Mouse (Mus musculus): Measurements from ENCODE around the gene Plcl1. TPM values are rescaled to one million over a fixed set of nuclear protein-coding genes. Genes with fewer than 3 reads are reported as not detected.
"Not testable (repeated sequence)": the region's sequence is repeated elsewhere in the genome, so short reads cannot be mapped to it uniquely, and the experiment has no call there.

The Plcl1 gene
- polyA plus RNA-seq, 1 experiment from 2014 or later = 1.1 TPM

- Histone ChIP-seq H3K4me3 (ENCODE audit: low read length) (no peak overlapping the region), H3K9ac (ENCODE audit: low read length) (no peak overlapping the region), H3K9me3 (replicated peaks; ENCODE audit: control insufficient read depth, low read length) (no peaks in the 10 kb centered on the region), H3K36me3 (ENCODE audit: control insufficient read depth, insufficient read depth) (no peaks in the 10 kb centered on the region), H3K4me2 (ENCODE audit: low read depth, low read length) (no peak overlapping the region), H3K27me3 (ENCODE audit: control insufficient read depth, insufficient read depth, low read length) (no peaks in the 10 kb centered on the region), H3K4me1 (ENCODE audit: control insufficient read depth, insufficient read depth, low read length) (peaks cover 8% of the 10 kb centered on the region), H3K27ac (ENCODE audit: low read length) (no peak overlapping the region)
- no peak for ATAC-seq (replicated peaks; ENCODE audit: extremely low read depth, insufficient read depth, low FRiP score)
- 92% methylated on average over 2 of the region's 2 CpGs for WGBS
Observed at GRCm38 (mm10) chr1:55447661-55448060, 41.9 kb downstream of the Plcl1 start.

GRCm38 (mm10) chr1:55448104-55448503, 42.4 kb downstream of the Plcl1 start:
- H3K27ac ChIP-seq (ENCODE audit: low read length) = peak overlapping the region; percentile 59; the same call in 1 of the 2 replicates
- H3K4me1 ChIP-seq (ENCODE audit: control insufficient read depth, insufficient read depth, low read length) = peaks cover 8% of the 10 kb centered on the region
- no peaks in the 10 kb centered on the region for H3K27me3 ChIP-seq (ENCODE audit: control insufficient read depth, insufficient read depth, low read length)
- no peak overlapping the region for H3K4me2 ChIP-seq (ENCODE audit: low read depth, low read length)
- no peaks in the 10 kb centered on the region for H3K9me3 ChIP-seq (replicated peaks; ENCODE audit: control insufficient read depth, low read length)
- no peak for ATAC-seq (replicated peaks; ENCODE audit: extremely low read depth, insufficient read depth, low FRiP score)
- no peak overlapping the region for H3K4me3 ChIP-seq (ENCODE audit: low read length)
- no peak overlapping the region for H3K9ac ChIP-seq (ENCODE audit: low read length)
- no peaks in the 10 kb centered on the region for H3K36me3 ChIP-seq (ENCODE audit: control insufficient read depth, insufficient read depth)
- 75% methylated on average over 1 of the region's 1 CpGs for WGBS

GRCm38 (mm10) chr1:55449779-55450178, 44.1 kb downstream of the Plcl1 start:
- no peak overlapping the region for H3K9ac ChIP-seq (ENCODE audit: low read length)
- peaks cover 8% of the 10 kb centered on the region for H3K4me1 ChIP-seq (ENCODE audit: control insufficient read depth, insufficient read depth, low read length)
- H3K4me3 ChIP-seq (ENCODE audit: low read length) = no peak overlapping the region
- no peak overlapping the region for H3K4me2 ChIP-seq (ENCODE audit: low read depth, low read length)
- no peaks in the 10 kb centered on the region for H3K36me3 ChIP-seq (ENCODE audit: control insufficient read depth, insufficient read depth)
- WGBS = 82% methylated on average over 3 of the region's 3 CpGs
- no peak for ATAC-seq (replicated peaks; ENCODE audit: extremely low read depth, insufficient read depth, low FRiP score)
- no peak overlapping the region for H3K27ac ChIP-seq (ENCODE audit: low read length)
- no peaks in the 10 kb centered on the region for H3K27me3 ChIP-seq (ENCODE audit: control insufficient read depth, insufficient read depth, low read length)
- no peaks in the 10 kb centered on the region for H3K9me3 ChIP-seq (replicated peaks; ENCODE audit: control insufficient read depth, low read length)

GRCm38 (mm10) chr1:55454119-55454518, 48.4 kb downstream of the Plcl1 start:
- Histone ChIP-seq H3K36me3 (ENCODE audit: control insufficient read depth, insufficient read depth) (no peaks in the 10 kb centered on the region), H3K27ac (ENCODE audit: low read length) (no peak overlapping the region), H3K4me2 (ENCODE audit: low read depth, low read length) (no peak overlapping the region), H3K4me3 (ENCODE audit: low read length) (no peak overlapping the region), H3K9me3 (replicated peaks; ENCODE audit: control insufficient read depth, low read length) (no peaks in the 10 kb centered on the region), H3K27me3 (ENCODE audit: control insufficient read depth, insufficient read depth, low read length) (no peaks in the 10 kb centered on the region), H3K9ac (ENCODE audit: low read length) (no peak overlapping the region), H3K4me1 (ENCODE audit: control insufficient read depth, insufficient read depth, low read length) (no peaks in the 10 kb centered on the region)
- WGBS = 57% methylated on average over 5 of the region's 5 CpGs
- no peak; the same call in 1 of the 2 replicates for ATAC-seq (replicated peaks; ENCODE audit: extremely low read depth, insufficient read depth, low FRiP score)

- no peaks in the 10 kb centered on the region for H3K27me3 ChIP-seq (ENCODE audit: control insufficient read depth, insufficient read depth, low read length)
- no peak overlapping the region for H3K4me3 ChIP-seq (ENCODE audit: low read length)
- WGBS = 77% methylated on average over 5 of the region's 5 CpGs
- no peak overlapping the region for H3K9ac ChIP-seq (ENCODE audit: low read length)
- no peak overlapping the region for H3K4me2 ChIP-seq (ENCODE audit: low read depth, low read length)
- H3K27ac ChIP-seq (ENCODE audit: low read length) = no peak overlapping the region
- no peak for ATAC-seq (replicated peaks; ENCODE audit: extremely low read depth, insufficient read depth, low FRiP score)
- no peaks in the 10 kb centered on the region for H3K36me3 ChIP-seq (ENCODE audit: control insufficient read depth, insufficient read depth)
- H3K9me3 ChIP-seq (replicated peaks; ENCODE audit: control insufficient read depth, low read length) = no peaks in the 10 kb centered on the region
- no peaks in the 10 kb centered on the region for H3K4me1 ChIP-seq (ENCODE audit: control insufficient read depth, insufficient read depth, low read length)
Observed at GRCm38 (mm10) chr1:55462301-55462700, 56.6 kb downstream of the Plcl1 start.

- ATAC-seq (replicated peaks; ENCODE audit: extremely low read depth, insufficient read depth, low FRiP score) = no peak
- Histone ChIP-seq H3K36me3 (ENCODE audit: control insufficient read depth, insufficient read depth) (no peaks in the 10 kb centered on the region), H3K4me2 (ENCODE audit: low read depth, low read length) (no peak overlapping the region), H3K9ac (ENCODE audit: low read length) (no peak overlapping the region), H3K27ac (ENCODE audit: low read length) (no peak overlapping the region), H3K4me1 (ENCODE audit: control insufficient read depth, insufficient read depth, low read length) (no peaks in the 10 kb centered on the region), H3K4me3 (ENCODE audit: low read length) (no peak overlapping the region), H3K27me3 (ENCODE audit: control insufficient read depth, insufficient read depth, low read length) (no peaks in the 10 kb centered on the region), H3K9me3 (replicated peaks; ENCODE audit: control insufficient read depth, low read length) (no peaks in the 10 kb centered on the region; the same call in 1 of the 2 replicates)
- 78% methylated on average over 9 of the region's 9 CpGs for WGBS
Observed at GRCm38 (mm10) chr1:55473756-55474155, 68.0 kb downstream of the Plcl1 start.

- WGBS = 74% methylated on average over 7 of the region's 7 CpGs
- no peaks in the 10 kb centered on the region; the same call in 1 of the 2 replicates for H3K9me3 ChIP-seq (replicated peaks; ENCODE audit: control insufficient read depth, low read length)
Observed at GRCm38 (mm10) chr1:55474976-55475375, 69.3 kb downstream of the Plcl1 start.

GRCm38 (mm10) chr1:55487371-55487770, 81.7 kb downstream of the Plcl1 start:
- not testable (repeated sequence) for H3K27me3 ChIP-seq (ENCODE audit: control insufficient read depth, insufficient read depth, low read length); H3K27ac ChIP-seq (ENCODE audit: low read length); ATAC-seq (replicated peaks; ENCODE audit: extremely low read depth, insufficient read depth, low FRiP score); H3K36me3 ChIP-seq (ENCODE audit: control insufficient read depth, insufficient read depth); H3K4me2 ChIP-seq (ENCODE audit: low read depth, low read length); H3K9ac ChIP-seq (ENCODE audit: low read length); H3K4me1 ChIP-seq (ENCODE audit: control insufficient read depth, insufficient read depth, low read length); H3K9me3 ChIP-seq (replicated peaks; ENCODE audit: control insufficient read depth, low read length); H3K4me3 ChIP-seq (ENCODE audit: low read length)
- WGBS = 75% methylated on average over 10 of the region's 10 CpGs

More at GRCm38 (mm10) chr1:55474976-55475375, 69.3 kb downstream of the Plcl1 start:
- H3K4me3 ChIP-seq (ENCODE audit: low read length) = no peak overlapping the region
- no peaks in the 10 kb centered on the region for H3K27me3 ChIP-seq (ENCODE audit: control insufficient read depth, insufficient read depth, low read length)
- ATAC-seq (replicated peaks; ENCODE audit: extremely low read depth, insufficient read depth, low FRiP score) = no peak
- no peak overlapping the region for H3K9ac ChIP-seq (ENCODE audit: low read length)
- H3K36me3 ChIP-seq (ENCODE audit: control insufficient read depth, insufficient read depth) = no peaks in the 10 kb centered on the region
- no peaks in the 10 kb centered on the region for H3K4me1 ChIP-seq (ENCODE audit: control insufficient read depth, insufficient read depth, low read length)
- no peak overlapping the region for H3K4me2 ChIP-seq (ENCODE audit: low read depth, low read length)
- no peak overlapping the region for H3K27ac ChIP-seq (ENCODE audit: low read length)

- H3K4me1 ChIP-seq (ENCODE audit: control insufficient read depth, insufficient read depth, low read length) = no peaks in the 10 kb centered on the region
- ATAC-seq (replicated peaks; ENCODE audit: extremely low read depth, insufficient read depth, low FRiP score) = no peak
- no peak overlapping the region for H3K4me3 ChIP-seq (ENCODE audit: low read length)
- H3K27me3 ChIP-seq (ENCODE audit: control insufficient read depth, insufficient read depth, low read length) = no peaks in the 10 kb centered on the region
- H3K27ac ChIP-seq (ENCODE audit: low read length) = no peak overlapping the region
- H3K9me3 ChIP-seq (replicated peaks; ENCODE audit: control insufficient read depth, low read length) = no peaks in the 10 kb centered on the region
- WGBS = 85% methylated on average over 2 of the region's 2 CpGs
- no peak overlapping the region for H3K9ac ChIP-seq (ENCODE audit: low read length)
- no peak overlapping the region for H3K4me2 ChIP-seq (ENCODE audit: low read depth, low read length)
- H3K36me3 ChIP-seq (ENCODE audit: control insufficient read depth, insufficient read depth) = no peaks in the 10 kb centered on the region
Observed at GRCm38 (mm10) chr1:55488261-55488660, 82.5 kb downstream of the Plcl1 start.
